Mouse (Mus musculus) heart, embryonic 12.5 days (tissue): ENCODE data around the gene Olfm1. TPM values are rescaled to one million over a fixed set of nuclear protein-coding genes. Genes with fewer than 3 reads are reported as not detected.
A peak's percentile ranks its signal among the peaks of the same experiment; 100 is the strongest.

Experiments used
- ATAC-seq: fragments of 200-750 bp; cut with Nextera tagmentation; 2 replicates; pipeline ENCODE4 v1.8.0; 2017; ENCODE audit warnings: moderate TSS enrichment, moderate library complexity; ENCODE audit not compliant: insufficient number of reproducible peaks, low FRiP score
- H3K27ac ChIP-seq: fragments of 300-500 bp; sonication (generic); 2 replicates; pipeline ENCODE4 v1.5.1; 2016; ENCODE audit warnings: mild to moderate bottlenecking, moderate library complexity; ENCODE audit not compliant: poor library complexity, severe bottlenecking
- H3K27me3 ChIP-seq: fragments of 300-500 bp; sonication (generic); replicated peaks from 2 replicates; pipeline ENCODE4 v1.6.1; 2016; ENCODE audit warnings: mild to moderate bottlenecking, moderate library complexity
- H3K36me3 ChIP-seq: fragments of 300-500 bp; sonication (generic); 2 replicates; pipeline ENCODE4 v1.6.1; 2016; ENCODE audit warnings: mild to moderate bottlenecking, moderate library complexity
- H3K4me1 ChIP-seq: fragments of 300-500 bp; sonication (generic); replicated peaks from 2 replicates; pipeline ENCODE4 v1.6.1; 2016; ENCODE audit warnings: mild to moderate bottlenecking
- H3K4me2 ChIP-seq: fragments of 300-500 bp; sonication (generic); 2 replicates; pipeline ENCODE4 v1.6.1; 2016; ENCODE audit warnings: mild to moderate bottlenecking, moderate library complexity
- H3K4me3 ChIP-seq: fragments of 300-500 bp; sonication (generic); 2 replicates; pipeline ENCODE4 v1.5.1; 2016; ENCODE audit warnings: mild to moderate bottlenecking
- H3K9ac ChIP-seq: fragments of 300-500 bp; sonication (generic); 2 replicates; pipeline ENCODE4 v1.6.1; 2016; ENCODE audit warnings: mild to moderate bottlenecking, moderate library complexity
- H3K9me3 ChIP-seq: fragments of 300-500 bp; sonication (generic); replicated peaks from 2 replicates; pipeline ENCODE4 v1.6.1; 2016; ENCODE audit warnings: mild to moderate bottlenecking, moderate library complexity
- WGBS: fragments of 180-500 bp; shearing (Covaris S2); methylation state at CpG from one replicate; pipeline ENCODE4 v1.1.7; 2016; 5-methylcytosine and 5-hydroxymethylcytosine counted together
- polyA plus RNA-seq: library from polyadenylated mRNA; unstranded; fragments of >200 nt; fragmentation: Nextera tagmentation; extraction: Ambion mirVana; gene quantifications from 2 replicates; pipeline ENCODE4 v1.2.1, GENCODE M21; 2016

Gene Olfm1
- polyA plus RNA-seq, 1 experiment from 2014 or later: 6.2 TPM

- Histone ChIP-seq H3K27me3 (peaks cover 9% of the 10 kb centered on the region), H3K4me2 (no peak overlapping the region), H3K4me3 (no peak overlapping the region), H3K9me3 (0 out of 2 replicates have a peak, but pooled peaks cover 4% of the 10 kb centered on the region), H3K27ac (no peak overlapping the region), H3K36me3 (no peaks in the 10 kb centered on the region), H3K4me1 (no peaks in the 10 kb centered on the region), H3K9ac (no peak overlapping the region)
- 59% methylated on average over 11 of the region's 11 CpGs for WGBS
- ATAC-seq: no peak
Observed at GRCm38 (mm10) chr2:28173225-28174141, 19.3 kb upstream of the Olfm1 start.

DNA sequence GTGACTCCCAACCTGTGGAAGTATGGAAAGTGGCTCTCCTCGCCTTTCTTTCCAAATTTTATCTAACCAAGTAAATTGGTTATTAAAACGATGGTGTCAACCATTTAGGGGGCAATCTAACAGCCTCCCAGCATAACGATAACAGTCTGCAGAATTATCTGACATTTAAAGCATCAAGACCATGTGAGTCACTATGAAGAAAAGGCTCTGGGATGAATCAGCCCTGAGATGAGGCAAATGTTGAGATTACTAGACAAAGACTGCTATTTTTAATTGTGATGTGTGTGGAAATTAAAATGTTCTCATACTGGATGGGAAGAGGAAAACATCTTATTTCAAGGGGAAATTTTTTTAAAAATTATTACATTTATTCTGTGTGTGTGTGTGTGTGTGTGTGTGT, 18.4 kb upstream of the Olfm1 start:
- no peak overlapping the region for H3K9ac ChIP-seq
- ATAC-seq: no peak

GRCm38 (mm10) chr2:28178600-28178999, 14.2 kb upstream of the Olfm1 start:
- ATAC-seq: no peak
- H3K4me2 ChIP-seq: no peak overlapping the region
- H3K27me3 ChIP-seq: 0 out of 2 replicates have a peak, but pooled peaks cover 6% of the 10 kb centered on the region
- H3K36me3 ChIP-seq: no peaks in the 10 kb centered on the region
- no peak overlapping the region for H3K9ac ChIP-seq
- 60% methylated on average over 6 of the region's 6 CpGs for WGBS
- no peak overlapping the region for H3K27ac ChIP-seq
- H3K4me3 ChIP-seq: no peak overlapping the region
- H3K4me1 ChIP-seq: no peaks in the 10 kb centered on the region
- 0 out of 2 replicates have a peak, but pooled peaks cover 4% of the 10 kb centered on the region for H3K9me3 ChIP-seq

More for the DNA sequence above, 18.4 kb upstream of the Olfm1 start:
- Histone ChIP-seq H3K4me1 (no peaks in the 10 kb centered on the region), H3K27ac (no peak overlapping the region), H3K27me3 (peaks cover 9% of the 10 kb centered on the region; the same call in 1 of the 2 replicates), H3K9me3 (0 out of 2 replicates have a peak, but pooled peaks cover 4% of the 10 kb centered on the region), H3K4me2 (no peak overlapping the region), H3K4me3 (no peak overlapping the region), H3K36me3 (no peaks in the 10 kb centered on the region)
- WGBS: 70% methylated on average over 3 of the region's 3 CpGs

DNA sequence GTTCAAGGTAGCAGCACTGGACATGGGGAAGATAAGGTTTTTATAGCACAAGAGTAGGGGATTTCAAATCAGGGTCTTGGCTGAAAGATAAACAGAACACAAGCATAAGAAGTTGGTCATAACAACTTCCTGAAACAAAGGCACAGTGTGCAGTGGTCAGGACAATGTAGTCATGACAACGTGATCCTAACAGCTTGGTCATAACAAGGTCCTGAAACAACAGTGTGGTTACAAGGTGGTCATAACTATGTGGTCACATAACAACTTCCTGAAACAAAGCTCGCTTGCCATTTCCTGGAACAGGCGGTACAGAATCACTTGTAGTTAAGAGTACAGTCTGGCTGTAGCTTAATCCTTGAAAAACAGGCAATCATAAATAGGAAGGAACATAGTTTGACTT, 12.7 kb upstream of the Olfm1 start:
- no peak overlapping the region for H3K4me2 ChIP-seq
- ATAC-seq: no peak
- no peaks in the 10 kb centered on the region for H3K36me3 ChIP-seq
- H3K27ac ChIP-seq: no peak overlapping the region
- no peaks in the 10 kb centered on the region for H3K4me1 ChIP-seq
- H3K9me3 ChIP-seq: 0 out of 2 replicates have a peak, but pooled peaks cover 4% of the 10 kb centered on the region
- 0 out of 2 replicates have a peak, but pooled peaks cover 6% of the 10 kb centered on the region for H3K27me3 ChIP-seq
- H3K9ac ChIP-seq: no peak overlapping the region
- H3K4me3 ChIP-seq: no peak overlapping the region
- 64% methylated on average over 3 of the region's 3 CpGs for WGBS

GRCm38 (mm10) chr2:28188398-28188944, 4.3 kb upstream of the Olfm1 start:
- Histone ChIP-seq H3K4me3 (no peak overlapping the region), H3K27me3 (peaks cover 27% of the 10 kb centered on the region), H3K27ac (no peak overlapping the region), H3K9me3 (no peaks in the 10 kb centered on the region), H3K36me3 (no peaks in the 10 kb centered on the region), H3K9ac (no peak overlapping the region), H3K4me2 (no peak overlapping the region), H3K4me1 (peaks cover 5% of the 10 kb centered on the region; the same call in 1 of the 2 replicates)
- no peak for ATAC-seq
- 47% methylated on average over 8 of the region's 8 CpGs for WGBS

DNA sequence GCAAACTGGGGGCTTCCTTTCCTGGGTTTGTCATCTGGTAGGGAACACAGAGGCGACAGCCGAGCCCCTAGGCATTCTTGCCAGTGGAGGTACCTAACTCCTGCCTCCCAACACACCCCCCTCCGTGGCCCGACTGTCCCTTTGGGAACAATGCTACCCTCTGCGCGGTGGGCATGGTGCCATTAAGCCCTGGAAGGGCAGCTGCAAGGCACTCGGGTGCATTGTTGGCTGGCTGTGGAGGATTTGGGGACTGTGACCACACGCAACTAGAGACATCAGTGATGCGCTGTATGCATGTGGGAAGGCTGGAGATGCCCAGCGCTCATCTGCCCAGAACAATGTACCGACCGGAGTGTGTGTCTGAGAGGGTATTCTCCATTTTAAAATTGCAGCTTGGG, 897 bp downstream of the Olfm1 start:
- peaks cover 74% of the 10 kb centered on the region for H3K27me3 ChIP-seq
- no peaks in the 10 kb centered on the region for H3K36me3 ChIP-seq
- no peak for ATAC-seq
- WGBS: 32% methylated on average over 12 of the region's 12 CpGs
- H3K4me3 ChIP-seq: peak overlapping the region; percentile 70
- peak overlapping the region; percentile 96 for H3K4me2 ChIP-seq
- no peak overlapping the region for H3K27ac ChIP-seq
- H3K9me3 ChIP-seq: no peaks in the 10 kb centered on the region
- peaks cover 5% of the 10 kb centered on the region; the same call in 1 of the 2 replicates for H3K4me1 ChIP-seq
- H3K9ac ChIP-seq: no peak overlapping the region

GRCm38 (mm10) chr2:28194962-28195617, 2.3 kb downstream of the Olfm1 start:
- no peaks in the 10 kb centered on the region for H3K9me3 ChIP-seq
- no peak overlapping the region for H3K9ac ChIP-seq
- H3K4me1 ChIP-seq: peaks cover 5% of the 10 kb centered on the region; the same call in 1 of the 2 replicates
- H3K27me3 ChIP-seq: peaks cover 85% of the 10 kb centered on the region
- H3K27ac ChIP-seq: no peak overlapping the region
- ATAC-seq: no peak
- no peak overlapping the region for H3K4me3 ChIP-seq
- WGBS: 31% methylated on average over 6 of the region's 6 CpGs
- H3K4me2 ChIP-seq: no peak overlapping the region
- H3K36me3 ChIP-seq: no peaks in the 10 kb centered on the region

GRCm38 (mm10) chr2:28195726-28196125, 2.9 kb downstream of the Olfm1 start:
- 74% methylated on average over 8 of the region's 8 CpGs for WGBS
- H3K36me3 ChIP-seq: no peaks in the 10 kb centered on the region
- no peak overlapping the region for H3K27ac ChIP-seq
- peaks cover 89% of the 10 kb centered on the region for H3K27me3 ChIP-seq
- no peak overlapping the region for H3K4me3 ChIP-seq
- no peak overlapping the region for H3K4me2 ChIP-seq
- peaks cover 5% of the 10 kb centered on the region; the same call in 1 of the 2 replicates for H3K4me1 ChIP-seq
- no peak overlapping the region for H3K9ac ChIP-seq
- ATAC-seq: no peak
- H3K9me3 ChIP-seq: no peaks in the 10 kb centered on the region

DNA sequence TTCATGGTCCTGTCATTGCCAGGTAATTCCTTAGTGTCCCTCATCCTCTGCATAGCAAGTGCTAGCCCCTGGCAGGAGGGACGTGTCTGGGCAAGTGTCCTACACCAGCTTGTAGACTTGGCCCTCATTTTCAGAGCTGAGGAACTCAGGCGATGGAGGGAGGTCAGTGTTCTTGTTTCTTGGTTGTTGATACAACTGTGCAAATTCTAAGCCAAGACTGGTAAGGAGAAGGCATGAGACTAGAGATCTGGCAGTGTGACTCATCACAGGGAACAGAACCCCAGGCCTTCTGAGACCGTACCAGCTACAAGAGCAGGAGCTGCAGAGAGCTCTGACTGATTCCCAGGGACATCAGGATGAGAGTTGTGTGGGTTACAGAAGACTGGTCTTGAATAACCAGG, 8.6 kb downstream of the Olfm1 start:
- no peaks in the 10 kb centered on the region for H3K36me3 ChIP-seq
- H3K4me2 ChIP-seq: no peak overlapping the region
- H3K9me3 ChIP-seq: no peaks in the 10 kb centered on the region
- peaks cover 77% of the 10 kb centered on the region for H3K27me3 ChIP-seq
- 52% methylated on average over 3 of the region's 3 CpGs for WGBS
- no peak for ATAC-seq
- no peak overlapping the region for H3K4me3 ChIP-seq
- no peak overlapping the region for H3K9ac ChIP-seq
- peaks cover 10% of the 10 kb centered on the region for H3K4me1 ChIP-seq
- no peak overlapping the region for H3K27ac ChIP-seq

- Histone ChIP-seq H3K4me2 (no peak overlapping the region), H3K4me1 (peaks cover 10% of the 10 kb centered on the region), H3K27ac (no peak overlapping the region), H3K4me3 (no peak overlapping the region), H3K9me3 (no peaks in the 10 kb centered on the region), H3K27me3 (peaks cover 83% of the 10 kb centered on the region), H3K36me3 (no peaks in the 10 kb centered on the region), H3K9ac (no peak overlapping the region)
- 8% methylated on average over 9 of the region's 9 CpGs for WGBS
- no peak for ATAC-seq
Observed at GRCm38 (mm10) chr2:28204167-28204566, 11.4 kb downstream of the Olfm1 start.
